Mouse (Mus musculus): ENCODE results near the gene Fam89b. TPM values are rescaled to one million over a fixed set of nuclear protein-coding genes. Genes with fewer than 3 reads are reported as not detected.

Gene Fam89b
- total RNA-seq, 4 experiments from 2014 or later = 56.2 to 62.7 (median 57.0) TPM

GRCm38 (mm10) chr19:5710581-5710980 is 18.9 kb downstream of the Fam89b start:
- DNase-seq = no peak

DNA sequence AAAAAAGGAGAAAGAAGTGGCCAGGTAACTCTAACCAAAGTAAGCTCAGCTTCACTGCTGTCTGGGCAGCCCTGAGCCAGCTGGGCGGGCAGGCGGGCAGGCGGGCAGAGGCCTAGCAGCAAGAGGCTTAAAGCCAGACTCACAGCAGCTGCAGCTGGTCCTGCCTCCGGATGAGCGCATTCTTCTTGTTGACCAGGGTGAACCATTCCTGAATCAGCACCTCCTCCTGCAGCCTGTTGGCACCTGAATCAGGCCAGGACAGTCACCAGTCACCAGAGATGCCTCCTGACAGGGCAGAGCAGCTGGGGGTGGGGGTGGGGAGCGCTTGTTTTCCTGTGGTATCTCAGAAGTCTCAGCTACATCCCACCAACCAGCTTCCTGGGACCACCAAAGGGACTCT is 19.4 kb downstream of the Fam89b start:
- DNase-seq = no peak

DNA sequence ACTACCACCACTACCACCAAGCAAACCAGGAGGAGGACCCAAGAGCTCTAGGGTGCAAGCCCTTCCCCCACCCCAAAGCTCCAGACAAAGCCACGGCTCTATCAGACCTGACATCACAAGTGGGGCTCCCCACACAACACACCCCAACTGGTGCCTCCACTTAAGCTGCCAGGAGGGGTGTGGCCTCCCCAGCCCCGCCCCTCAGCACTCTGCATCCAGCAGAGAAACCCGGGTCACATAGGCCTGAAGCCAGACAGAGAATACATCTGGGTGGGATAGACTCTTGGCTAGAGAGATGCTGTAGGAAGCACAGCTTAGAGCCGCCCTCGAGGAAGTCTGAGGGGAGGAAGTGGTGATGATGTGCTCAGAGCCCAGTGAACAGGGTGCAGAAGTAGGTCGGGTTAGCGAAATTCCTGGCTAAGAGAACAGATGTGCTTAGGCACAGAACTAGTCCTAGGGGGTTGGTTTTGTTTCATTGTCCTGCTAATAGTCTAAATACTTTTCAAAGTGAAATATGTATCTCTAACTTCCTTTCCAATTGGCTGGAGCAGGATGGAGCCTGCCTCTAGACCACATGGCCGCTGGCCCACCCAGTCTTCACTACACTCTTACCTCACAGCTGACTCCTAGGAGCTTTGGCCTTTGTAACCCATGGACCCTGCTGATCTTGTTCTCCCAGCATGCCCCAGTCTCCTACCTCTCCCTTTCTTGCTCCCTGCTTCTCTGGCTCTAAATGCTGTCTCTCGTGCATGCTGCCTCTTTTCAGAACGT is 24.5 kb downstream of the Fam89b start:
- no peak for DNase-seq

- DNase-seq = no peak
Measured at GRCm38 (mm10) chr19:5704163-5704800, 25.2 kb downstream of the Fam89b start, which contains the start of gene Kcnk7. Gene Kcnk7 (plus strand): TSS chr19:5704367.

DNA sequence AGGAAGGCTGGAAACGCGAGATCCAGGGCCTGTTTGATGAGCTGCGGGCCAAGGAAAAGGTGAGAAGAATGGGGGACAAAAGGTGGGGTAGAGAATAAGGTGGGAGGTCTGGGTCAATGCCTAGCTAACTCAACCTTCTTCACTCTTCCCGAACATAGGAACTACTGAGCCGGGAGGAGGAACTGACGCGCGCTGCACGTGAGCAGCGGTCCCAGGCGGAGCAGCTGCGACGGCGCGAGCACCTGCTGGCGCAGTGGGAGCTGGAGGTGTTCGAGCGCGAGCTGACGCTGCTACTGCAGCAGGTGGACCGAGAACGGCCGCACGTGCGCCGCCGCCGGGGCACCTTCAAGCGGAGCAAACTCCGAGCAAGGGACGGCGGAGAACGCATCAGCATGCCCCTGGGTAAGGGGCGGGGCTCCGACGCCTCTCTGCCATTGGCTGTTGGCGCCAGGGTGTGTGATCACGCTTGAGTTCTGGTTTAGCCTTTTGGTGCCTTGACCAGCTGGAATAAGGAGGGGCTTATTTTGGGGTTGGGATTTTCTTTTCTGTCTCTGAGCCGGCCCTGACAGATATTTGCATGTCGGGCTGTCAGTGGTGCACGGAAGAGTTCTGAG is 33.5 kb downstream of the Fam89b start:
- DNase-seq = no peak

- DNase-seq = no peak
Measured at GRCm38 (mm10) chr19:5693801-5694200, 35.7 kb downstream of the Fam89b start.

- no peak for DNase-seq
Measured at GRCm38 (mm10) chr19:5692913-5693396, 36.5 kb downstream of the Fam89b start.

DNA sequence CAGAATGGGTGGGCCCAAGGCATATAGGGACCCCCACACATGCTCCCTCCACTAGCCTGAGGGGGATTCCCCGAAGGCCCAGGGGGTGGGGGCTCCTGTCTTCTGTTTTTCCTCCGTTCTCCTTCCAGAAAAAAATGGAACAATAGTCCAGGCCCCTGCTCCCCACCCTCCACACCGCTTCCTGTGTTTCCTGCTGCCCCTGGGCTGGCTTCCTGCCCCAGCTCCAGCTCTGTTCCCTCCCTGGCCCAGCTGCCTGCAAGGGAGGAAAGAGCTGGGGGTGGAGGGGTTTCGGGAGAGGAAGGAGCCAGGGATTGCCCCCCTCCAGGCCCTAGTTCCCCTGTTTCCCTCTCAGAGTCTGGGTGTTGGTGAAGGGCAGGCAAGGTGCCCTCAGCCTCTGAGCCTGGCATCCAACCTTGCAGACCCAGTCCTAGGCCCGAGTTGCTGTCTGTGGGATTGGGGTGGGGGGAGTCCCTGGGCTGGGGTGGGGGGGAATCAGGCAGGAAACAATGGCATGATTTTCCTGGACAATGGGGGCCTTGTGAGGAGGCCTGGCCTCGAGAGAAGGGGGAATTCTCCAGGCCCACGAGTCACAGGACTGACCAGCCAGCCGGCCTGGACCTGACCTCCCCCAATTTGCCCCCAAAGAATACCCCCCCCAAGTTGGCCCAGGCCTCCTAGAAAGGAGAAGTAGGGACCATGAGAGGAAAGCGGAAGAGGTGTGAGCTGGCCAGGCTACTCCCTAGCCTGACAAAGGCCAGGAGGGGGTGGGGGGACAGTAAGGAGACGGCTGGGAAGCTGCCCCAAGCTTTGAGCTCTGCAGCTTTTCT is 37.2 kb downstream of the Fam89b start:
- DNase-seq = no peak

GRCm38 (mm10) chr19:5691601-5692000 is 37.9 kb downstream of the Fam89b start:
- no peak for DNase-seq

GRCm38 (mm10) chr19:5690343-5690735 is 39.1 kb downstream of the Fam89b start:
- no peak for DNase-seq

- DNase-seq = peak; percentile 90
Measured at GRCm38 (mm10) chr19:5689565-5690342, 39.7 kb downstream of the Fam89b start.

DNA sequence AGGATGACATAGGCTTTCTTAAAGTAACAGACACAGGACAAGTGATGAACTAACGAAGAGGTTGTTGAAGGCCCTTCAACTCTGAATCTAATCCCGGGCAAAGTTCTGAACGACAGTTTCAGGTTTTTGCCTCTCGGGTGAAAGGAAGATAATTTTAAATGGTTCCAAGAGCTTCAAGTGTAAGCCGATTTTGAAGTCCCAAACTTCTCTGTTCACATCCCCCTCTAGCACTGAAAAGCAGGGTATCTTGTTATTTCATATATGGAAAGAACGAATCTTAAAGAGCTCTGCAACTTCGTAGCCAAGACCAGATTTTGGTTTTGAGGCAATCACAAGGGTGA is 40.4 kb downstream of the Fam89b start:
- DNase-seq = no peak

DNA sequence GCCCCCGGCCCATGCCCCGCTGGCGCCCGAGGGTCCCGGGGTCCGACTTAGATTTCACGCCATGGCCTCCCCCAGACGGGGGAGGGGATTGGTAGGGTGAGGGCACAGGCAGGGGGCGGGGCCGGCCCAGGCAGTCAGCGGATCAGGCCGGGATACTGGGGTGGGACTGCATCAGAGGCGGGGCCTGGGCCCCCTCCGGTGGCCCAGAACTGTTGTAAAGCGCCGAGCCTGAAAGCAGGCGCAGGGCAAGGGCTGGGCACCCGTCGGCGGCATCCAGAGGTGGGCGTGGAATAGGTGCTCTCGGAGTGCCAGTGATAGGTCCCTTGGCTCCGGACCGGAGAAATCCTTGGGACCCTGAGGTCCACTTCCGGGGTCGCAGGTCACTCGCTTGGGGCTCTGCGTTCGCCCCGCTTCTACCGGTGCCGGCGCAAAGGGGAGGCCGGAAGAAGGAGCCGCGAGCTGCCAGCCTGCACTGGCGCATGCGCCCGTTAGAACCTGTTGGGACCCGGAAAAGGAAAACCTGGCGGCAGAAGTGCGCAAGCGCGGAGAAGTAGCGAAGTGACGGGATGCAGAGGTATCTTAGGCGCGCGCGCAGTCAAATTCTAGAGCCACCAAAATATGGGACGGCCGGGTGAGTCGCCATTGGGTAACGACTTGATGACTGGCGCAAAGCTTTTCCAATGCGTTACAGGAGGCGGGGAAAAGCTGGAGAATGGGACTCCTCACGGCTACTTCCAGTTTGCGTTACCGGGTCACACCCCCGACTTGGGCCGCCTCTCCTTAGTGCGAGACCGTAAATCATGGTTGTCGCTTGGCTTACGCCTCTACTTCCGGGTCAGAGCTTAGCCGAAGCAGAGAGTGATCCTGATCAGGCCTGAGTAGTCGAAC is 41.0 kb downstream of the Fam89b start, which contains the start of the genes Map3k11 and Pcnx3:
Gene Map3k11, plus strand, starts transcription at position 543 of the 888 bp plus-strand sequence.
Gene Pcnx3, minus strand, starts transcription at position 709 of the 888 bp plus-strand sequence.
- peak; percentile 98 for DNase-seq

DNA sequence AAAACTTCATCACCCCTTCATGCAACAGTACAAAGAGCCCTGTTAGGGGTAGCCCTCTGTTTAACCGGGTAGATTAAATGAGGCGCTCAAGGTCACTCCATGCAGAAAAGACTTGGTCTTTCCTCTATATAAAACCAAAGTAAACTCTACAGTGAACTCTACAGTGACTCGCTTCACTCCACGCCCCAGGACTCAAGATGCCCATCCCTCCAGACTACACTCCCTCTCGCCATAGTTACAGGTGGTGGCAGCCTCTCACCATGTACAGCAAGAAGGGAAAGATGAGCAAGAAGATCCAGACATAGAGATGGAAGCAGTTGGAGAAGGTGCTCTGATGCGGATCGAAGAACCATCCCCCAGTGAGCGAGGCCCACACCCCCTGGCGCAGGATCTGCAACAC is 41.7 kb downstream of the Fam89b start:
- peak; percentile 35 for DNase-seq

DNA sequence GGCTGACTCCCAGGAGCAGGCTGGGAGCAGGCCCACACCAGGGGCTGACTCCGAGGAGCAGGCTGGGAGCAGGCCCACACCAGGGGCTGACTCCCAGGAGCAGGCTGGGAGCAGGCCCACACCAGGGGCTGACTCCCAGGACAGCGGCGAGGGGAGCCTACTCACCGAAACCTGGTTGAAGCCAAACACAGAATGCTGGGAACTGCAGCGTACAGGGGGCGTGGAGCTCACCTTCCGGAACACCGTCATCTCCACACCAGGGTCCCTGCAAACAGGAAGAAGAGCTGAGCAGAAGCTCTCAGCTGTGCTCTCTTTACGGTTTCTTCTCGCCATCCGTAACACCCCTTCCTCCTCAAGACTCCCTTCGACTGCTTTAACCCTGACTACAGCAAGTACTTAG is 42.5 kb downstream of the Fam89b start:
- peak; percentile 6 for DNase-seq

DNA sequence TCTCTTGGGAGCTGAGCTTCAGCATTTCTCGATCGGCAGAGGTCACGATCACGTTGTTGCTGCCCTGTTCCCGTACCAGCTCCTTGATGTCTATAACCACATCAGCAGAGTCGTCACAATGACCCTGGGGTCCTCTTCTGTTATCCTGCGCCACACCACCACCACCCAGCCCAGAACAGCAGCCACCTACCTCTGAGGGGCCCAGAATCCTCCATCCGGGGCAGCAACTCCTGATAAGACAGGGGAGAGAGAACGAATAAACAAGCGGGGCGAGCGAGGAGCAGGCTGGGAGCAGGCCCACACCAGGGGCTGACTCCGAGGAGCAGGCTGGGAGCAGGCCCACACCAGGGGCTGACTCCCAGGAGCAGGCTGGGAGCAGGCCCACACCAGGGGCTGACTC is 43.0 kb downstream of the Fam89b start:
- no peak for DNase-seq

GRCm38 (mm10) chr19:5685861-5686260 is 43.6 kb downstream of the Fam89b start:
- peak; percentile 6 for DNase-seq

DNA sequence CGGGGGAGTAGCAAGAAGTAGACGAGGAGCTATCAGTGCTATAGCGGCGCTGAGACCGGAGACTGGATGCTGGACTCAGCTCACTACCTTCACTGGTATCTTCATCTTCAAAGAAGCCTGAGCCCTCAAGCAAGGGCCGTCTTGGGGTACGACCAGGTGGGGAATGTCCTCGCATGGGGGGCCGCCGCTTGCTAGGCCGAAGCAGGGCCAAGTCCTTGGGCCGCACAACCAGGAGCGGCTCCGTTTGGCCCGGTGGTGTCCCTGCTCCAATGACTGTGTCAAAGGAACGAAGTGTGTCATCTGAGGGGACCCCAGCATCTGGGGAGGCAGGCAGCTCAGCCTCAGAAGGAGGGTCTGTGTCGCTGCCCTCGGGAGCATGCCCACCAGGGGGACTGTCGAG is 44.0 kb downstream of the Fam89b start:
- DNase-seq = peak; percentile 13

DNA sequence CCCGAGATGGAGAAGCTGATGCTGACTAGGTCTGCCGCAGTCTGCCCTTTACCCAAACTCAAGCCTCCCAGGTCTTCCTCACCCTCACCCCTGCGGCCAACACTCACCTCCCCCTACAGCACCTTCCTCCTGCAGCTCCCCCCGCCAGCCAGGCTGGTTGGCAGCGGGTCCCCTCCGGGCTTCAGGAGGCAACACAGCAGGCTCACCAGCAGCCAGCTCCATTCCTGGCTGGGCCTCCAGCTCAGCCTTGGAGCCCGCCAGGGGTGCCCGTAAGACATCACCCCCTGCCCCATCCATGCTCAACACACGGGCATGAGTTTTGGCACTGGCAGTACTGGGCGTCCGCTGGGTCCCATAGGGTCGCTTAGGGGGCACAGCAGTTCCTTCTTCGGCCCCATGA is 44.5 kb downstream of the Fam89b start:
- DNase-seq = peak; percentile 3

GRCm38 (mm10) chr19:5684236-5684635 is 45.2 kb downstream of the Fam89b start:
- DNase-seq = no peak

GRCm38 (mm10) chr19:5680432-5680831 is 49.0 kb downstream of the Fam89b start:
- peak; percentile 72 for DNase-seq

Measured in adrenal gland, adult 8-10 months (tissue).